Mouse (Mus musculus) left cerebral cortex, adult 11 months (tissue): ENCODE data around the gene Papln.

Source experiments
- DNase-seq: peaks from one replicate; pipeline ENCODE4 v3.0.0; 2022; ENCODE audit warnings: low spot score

The Papln gene

DNA sequence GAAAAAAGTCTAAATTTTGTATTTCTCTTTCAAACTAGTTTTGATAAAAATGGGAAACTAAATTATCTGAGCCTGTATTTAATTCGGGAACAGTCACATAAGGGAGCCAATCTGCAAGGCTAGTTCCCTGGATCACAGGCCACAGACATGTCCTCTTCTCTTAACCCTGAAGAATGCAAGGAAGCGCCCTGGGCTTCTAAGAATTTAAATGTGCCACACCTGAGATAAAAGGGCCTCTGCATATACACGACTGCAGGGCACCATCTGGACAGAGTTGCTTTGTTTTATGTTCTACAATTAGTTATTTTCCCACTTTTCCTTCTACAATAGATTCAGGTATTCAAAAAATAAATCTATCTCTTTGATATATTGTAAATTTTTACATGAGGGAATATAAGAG lies 67.0 kb downstream of the Papln start:
- no peak for DNase-seq

DNA sequence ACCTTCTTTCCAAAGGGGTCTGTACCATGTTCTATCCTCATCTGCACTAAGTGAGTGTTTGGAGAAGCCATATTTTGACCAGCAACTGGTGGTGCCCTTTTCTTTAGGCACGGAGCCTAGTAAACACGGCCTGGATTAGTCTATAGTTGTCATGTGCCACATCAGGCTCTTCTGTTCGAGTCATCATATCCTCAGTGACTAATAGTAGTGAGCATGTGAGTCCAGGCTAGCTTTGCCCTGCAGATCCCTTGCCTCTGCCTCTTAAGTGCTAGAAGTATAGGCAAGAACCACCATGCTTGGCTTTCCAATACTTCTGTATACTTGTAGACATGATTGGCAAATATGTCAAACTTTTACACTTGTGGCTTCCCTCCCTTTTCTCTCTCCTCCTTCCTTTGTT lies 70.5 kb downstream of the Papln start:
- DNase-seq, result no peak

DNA sequence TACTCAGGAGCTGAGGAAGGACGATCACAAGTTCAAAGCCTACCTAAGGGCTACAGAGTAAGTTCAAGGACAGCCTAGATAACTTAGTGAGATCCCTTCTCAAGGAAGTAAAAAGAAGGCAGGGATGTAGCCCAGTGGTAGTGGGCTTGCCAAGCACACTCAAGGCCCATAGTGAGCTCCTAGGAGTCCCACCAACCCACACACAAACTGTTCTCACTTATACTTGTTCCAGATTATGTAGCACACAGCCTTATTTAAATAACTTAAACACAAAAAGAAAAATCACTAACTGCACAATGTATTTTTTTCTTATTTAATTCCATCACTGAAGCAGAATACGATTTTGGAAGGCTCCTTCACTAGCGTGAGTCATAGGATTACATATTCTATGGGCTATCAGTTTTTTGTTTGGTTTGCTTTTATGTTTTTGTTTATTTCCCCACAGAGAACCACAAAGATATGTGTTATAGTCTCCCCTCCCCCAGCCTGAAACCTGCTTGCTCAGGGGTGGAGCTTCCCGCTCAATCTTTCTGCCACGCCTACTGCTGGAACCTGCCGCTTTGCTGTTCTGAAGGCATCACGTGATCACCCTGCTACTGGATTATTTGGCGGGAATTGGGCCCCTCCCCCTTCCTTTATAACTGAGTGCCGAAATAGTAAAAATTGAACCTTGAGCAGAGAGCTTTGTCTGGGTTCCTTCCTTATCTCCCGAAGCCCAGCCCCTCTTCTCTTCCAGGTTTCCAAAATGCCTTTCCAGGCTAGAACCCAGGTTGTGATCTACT lies 78.2 kb downstream of the Papln start:
- no peak for DNase-seq
